Mouse (Mus musculus) ES-Bruce4 (cell line): ENCODE results near the gene Ninj2. TPM values are rescaled to one million over a fixed set of nuclear protein-coding genes. Genes with fewer than 3 reads are reported as not detected.

ENCODE experiments used
- H3K27ac ChIP-seq: 2 replicates; pipeline ENCODE4 v1.5.1; 2012; ENCODE audit warnings: low read length, inconsistent platforms; ENCODE audit not compliant: insufficient read depth
- H3K27me3 ChIP-seq: 2 replicates; pipeline ENCODE4 v1.6.1; 2012; ENCODE audit warnings: mild to moderate bottlenecking, low read length, inconsistent platforms; ENCODE audit not compliant: control insufficient read depth, poor library complexity, insufficient read depth, severe bottlenecking
- H3K36me3 ChIP-seq: 2 replicates; pipeline ENCODE4 v1.6.1; 2012; ENCODE audit warnings: inconsistent platforms, mild to moderate bottlenecking, low read length, moderate library complexity; ENCODE audit not compliant: control insufficient read depth, poor library complexity, insufficient read depth, severe bottlenecking
- H3K4me1 ChIP-seq: one replicate; pipeline ENCODE4 v1.8.1; 2011; ENCODE audit warnings: low read length; ENCODE audit not compliant: control insufficient read depth, insufficient read depth
- H3K4me3 ChIP-seq: 2 replicates; pipeline ENCODE4 v1.5.1; 2011; ENCODE audit warnings: low read depth, mild to moderate bottlenecking, low read length
- H3K9ac ChIP-seq: 2 replicates; pipeline ENCODE4 v1.6.1; 2012; ENCODE audit warnings: low read depth, mild to moderate bottlenecking, inconsistent platforms; ENCODE audit not compliant: poor library complexity, severe bottlenecking
- H3K9me3 ChIP-seq: replicated peaks from 2 replicates; pipeline ENCODE4 v1.6.1; 2012; ENCODE audit warnings: mild to moderate bottlenecking, low read length, inconsistent platforms; ENCODE audit not compliant: control insufficient read depth, poor library complexity, insufficient read depth, severe bottlenecking
- CTCF ChIP-seq: IDR thresholded peaks from one replicate; pipeline ENCODE4 v1.8.1; 2011; ENCODE audit warnings: low read depth, low read length
- EP300 ChIP-seq: IDR thresholded peaks from 2 replicates; pipeline ENCODE4 v1.6.1; 2011; ENCODE audit warnings: low read depth, low read length; ENCODE audit not compliant: insufficient read depth
- POLR2A ChIP-seq: IDR thresholded peaks from one replicate; pipeline ENCODE4 v1.8.1; 2011; ENCODE audit warnings: low read length; ENCODE audit not compliant: insufficient read depth
- polyA plus RNA-seq: library from polyadenylated mRNA; stranded (reverse); fragments of >200 nt; gene quantifications from 2 replicates; pipeline ENCODE4 v1.2.4, GENCODE M21; 2011; ENCODE audit warnings: low read depth; ENCODE audit not compliant: missing spikeins, insufficient read depth, insufficient read length

The Ninj2 gene
- polyA plus RNA-seq, 1 experiment = 0.75 TPM

DNA sequence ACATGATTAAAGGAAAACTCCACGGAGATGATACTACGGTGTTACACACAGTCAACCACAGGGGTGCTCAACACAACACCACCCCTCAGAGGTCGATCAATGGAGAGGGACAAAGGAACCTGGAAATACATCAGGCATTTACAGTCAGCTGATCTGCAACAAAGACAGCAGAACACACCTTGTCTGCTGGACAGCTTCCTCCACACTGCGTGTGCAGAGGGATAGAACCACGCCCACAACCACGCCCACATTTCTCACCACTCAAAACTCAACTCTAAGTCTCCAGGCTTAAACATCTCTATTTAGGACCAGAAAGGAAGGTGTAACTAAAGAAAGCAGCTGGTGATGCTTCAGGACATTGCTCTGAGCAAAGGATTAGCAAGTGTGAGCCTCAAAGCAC, 118.4 kb downstream of the Ninj2 start:
- Histone ChIP-seq H3K4me3 (no peak overlapping the region), H3K9me3 (no peaks in the 10 kb centered on the region), H3K4me1 (no peaks in the 10 kb centered on the region), H3K9ac (no peak overlapping the region), H3K27me3 (no peaks in the 10 kb centered on the region), H3K36me3 (peaks cover 34% of the 10 kb centered on the region), H3K27ac (no peak overlapping the region)
- TF ChIP-seq EP300 (no peak), POLR2A (no peak)

DNA sequence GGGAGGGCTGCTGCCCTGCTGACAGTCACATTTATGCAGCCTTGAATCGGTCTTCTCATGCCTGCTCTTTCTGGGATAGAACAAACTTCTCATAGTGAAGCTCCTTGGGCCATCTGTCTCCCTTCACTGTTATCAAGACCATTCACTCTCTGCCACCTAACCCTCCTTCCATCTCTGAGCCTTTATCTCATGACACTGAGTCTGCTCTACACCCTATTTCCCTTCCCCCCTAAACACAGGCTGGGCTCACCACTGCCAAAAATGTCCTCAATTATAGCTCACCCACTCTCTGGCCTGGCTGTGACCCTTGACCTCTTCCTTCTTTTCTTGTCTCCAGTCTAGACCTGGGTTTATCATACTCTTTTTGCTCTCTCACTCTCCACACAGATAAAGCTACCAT, 123.6 kb downstream of the Ninj2 start:
- Histone ChIP-seq H3K36me3 (peaks cover 19% of the 10 kb centered on the region), H3K4me3 (no peak overlapping the region), H3K27me3 (no peaks in the 10 kb centered on the region), H3K9me3 (no peaks in the 10 kb centered on the region), H3K4me1 (no peaks in the 10 kb centered on the region), H3K9ac (no peak overlapping the region), H3K27ac (no peak overlapping the region)
- TF ChIP-seq CTCF (no peak), POLR2A (no peak), EP300 (no peak)

DNA sequence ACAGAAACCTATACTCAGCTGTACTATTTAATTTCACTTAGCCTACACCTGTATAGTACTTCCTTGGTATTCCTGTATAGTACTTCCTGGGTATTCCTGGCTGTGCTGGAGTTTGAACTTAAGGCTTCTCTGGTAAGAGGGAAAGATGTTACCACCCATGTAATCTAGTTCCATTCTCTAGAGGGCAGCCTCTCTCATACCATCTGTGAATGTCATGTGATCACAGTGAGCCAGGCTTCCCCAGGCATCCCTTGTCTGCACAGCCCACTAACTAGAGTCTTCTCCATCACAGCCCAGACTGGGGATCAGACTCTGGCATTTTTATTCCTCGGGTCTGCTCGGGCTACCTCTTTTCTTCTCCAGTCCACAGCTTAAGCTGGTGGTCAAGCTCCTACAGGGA, 126.1 kb downstream of the Ninj2 start:
- H3K9ac ChIP-seq = no peak overlapping the region
- peaks cover 2% of the 10 kb centered on the region for H3K4me1 ChIP-seq
- H3K4me3 ChIP-seq = no peak overlapping the region
- H3K9me3 ChIP-seq = no peaks in the 10 kb centered on the region
- peaks cover 22% of the 10 kb centered on the region for H3K36me3 ChIP-seq
- TF ChIP-seq POLR2A = no peak
- TF ChIP-seq EP300 = no peak
- TF ChIP-seq CTCF = peak; percentile 7
- no peak overlapping the region for H3K27ac ChIP-seq
- no peaks in the 10 kb centered on the region for H3K27me3 ChIP-seq

DNA sequence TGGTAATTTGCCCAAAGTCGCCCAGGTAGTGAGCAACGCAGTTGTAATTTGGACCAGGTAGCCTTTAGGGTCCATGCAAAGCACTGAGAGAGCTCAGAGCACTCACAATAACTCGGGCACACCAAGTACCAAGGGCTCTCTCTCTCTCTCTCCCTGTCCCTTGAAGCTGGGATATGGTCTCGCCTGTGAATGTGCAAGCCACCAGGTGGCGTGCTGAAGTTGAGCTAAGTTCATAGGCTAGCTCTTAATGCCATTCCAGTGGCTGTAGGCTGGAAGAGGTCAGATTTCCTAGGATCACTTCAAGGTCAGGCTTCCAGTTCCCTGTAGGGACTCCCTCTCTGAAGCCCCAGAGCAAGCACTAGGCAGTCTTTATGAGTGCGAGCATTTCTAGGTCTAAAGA, 129.5 kb downstream of the Ninj2 start:
- no peaks in the 10 kb centered on the region for H3K9me3 ChIP-seq
- TF ChIP-seq CTCF (peak; percentile 87), EP300 (0 out of 2 replicates have a peak, but pooled peaks have one; percentile 46), POLR2A (no peak)
- H3K27me3 ChIP-seq = no peaks in the 10 kb centered on the region
- no peak overlapping the region for H3K27ac ChIP-seq
- H3K9ac ChIP-seq = no peak overlapping the region
- H3K36me3 ChIP-seq = peaks cover 9% of the 10 kb centered on the region
- no peak overlapping the region for H3K4me3 ChIP-seq
- H3K4me1 ChIP-seq = peaks cover 2% of the 10 kb centered on the region

DNA sequence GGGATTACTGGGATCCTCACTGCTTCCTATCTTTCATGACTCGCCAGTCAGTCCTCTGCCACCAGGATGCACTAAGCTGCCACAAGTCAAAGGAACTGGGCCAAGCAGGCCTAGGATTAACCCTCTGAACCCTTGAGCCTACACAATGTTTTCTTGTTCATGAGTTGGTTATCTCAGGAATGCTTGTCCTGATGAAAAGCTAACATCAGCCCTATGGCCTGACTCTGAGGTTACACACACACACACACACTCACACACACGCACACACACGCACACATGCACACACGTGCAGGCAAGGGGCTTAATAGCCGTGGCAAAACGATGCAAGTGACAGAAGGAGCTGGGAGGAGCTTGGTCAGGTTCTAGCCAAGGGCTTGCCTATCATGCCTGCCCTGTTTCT, 132.2 kb downstream of the Ninj2 start:
- Histone ChIP-seq H3K9me3 (no peaks in the 10 kb centered on the region), H3K4me3 (no peak overlapping the region), H3K27ac (no peak overlapping the region), H3K27me3 (no peaks in the 10 kb centered on the region), H3K9ac (no peak overlapping the region), H3K4me1 (peaks cover 2% of the 10 kb centered on the region), H3K36me3 (peaks cover 3% of the 10 kb centered on the region; the same call in 1 of the 2 replicates)
- TF ChIP-seq EP300 (no peak), POLR2A (no peak), CTCF (no peak)

DNA sequence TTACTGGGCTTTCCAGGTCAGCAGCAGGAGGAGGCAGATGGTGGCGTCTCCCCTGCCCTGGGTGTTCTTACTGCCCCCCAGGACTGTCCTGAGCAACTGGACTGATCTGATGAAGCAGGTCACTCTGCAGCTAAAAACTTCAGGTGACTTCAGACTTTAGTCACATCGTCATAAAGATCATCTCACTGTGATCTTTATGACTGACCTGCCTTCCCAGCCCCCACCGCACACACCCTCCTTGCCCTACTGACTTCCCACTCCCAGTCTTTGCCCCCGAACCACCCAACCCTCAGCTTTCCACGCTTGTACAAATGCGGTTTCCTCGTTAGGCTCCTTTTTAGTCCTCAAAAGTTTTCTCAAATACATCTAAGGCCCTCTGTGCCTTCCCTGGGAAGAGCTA, 133.9 kb downstream of the Ninj2 start:
- H3K27ac ChIP-seq = no peak overlapping the region
- TF ChIP-seq POLR2A (no peak), EP300 (no peak), CTCF (no peak)
- peaks cover 2% of the 10 kb centered on the region for H3K4me1 ChIP-seq
- peaks cover 3% of the 10 kb centered on the region; the same call in 1 of the 2 replicates for H3K36me3 ChIP-seq
- no peak overlapping the region for H3K4me3 ChIP-seq
- H3K9ac ChIP-seq = no peak overlapping the region
- H3K9me3 ChIP-seq = no peaks in the 10 kb centered on the region
- no peaks in the 10 kb centered on the region for H3K27me3 ChIP-seq
